Mouse (Mus musculus) C2C12 (cell line): Measurements from ENCODE around the gene Zc3h12c. TPM values are rescaled to one million over a fixed set of nuclear protein-coding genes. Genes with fewer than 3 reads are reported as not detected.

ENCODE experiments used
- H3K27me3 ChIP-seq: one replicate; pipeline ENCODE4 v1.6.1; 2011; ENCODE audit not compliant: control insufficient read depth, insufficient read depth, insufficient read length
- H3K36me3 ChIP-seq: one replicate; pipeline ENCODE4 v1.6.1; 2011; ENCODE audit not compliant: control insufficient read depth, insufficient read depth
- H3K4me3 ChIP-seq: one replicate; pipeline ENCODE4 v1.5.1; 2011; ENCODE audit warnings: mild to moderate bottlenecking, control low read depth; ENCODE audit not compliant: poor library complexity, insufficient read depth, severe bottlenecking
- H3K79me2 ChIP-seq: one replicate; pipeline ENCODE4 v1.6.1; 2011; ENCODE audit not compliant: control insufficient read depth, insufficient read depth
- H3K79me3 ChIP-seq: one replicate; pipeline ENCODE4 v1.6.1; 2011; ENCODE audit warnings: low read depth, control low read depth
- H3ac ChIP-seq: one replicate; pipeline ENCODE3; 2011; ENCODE audit warnings: low read depth; ENCODE audit not compliant: control insufficient read depth, insufficient read length
- CEBPB ChIP-seq: IDR thresholded peaks from one replicate; pipeline ENCODE4 v1.6.1; 2011; ENCODE audit warnings: low read depth, mild to moderate bottlenecking, control low read depth, moderate library complexity
- CTCF ChIP-seq: IDR thresholded peaks from one replicate; pipeline ENCODE4 v1.5.1; 2011; ENCODE audit not compliant: control insufficient read depth, insufficient read depth, insufficient read length
- FOSL1 ChIP-seq: IDR thresholded peaks from one replicate; pipeline ENCODE4 v1.8.0; 2011; ENCODE audit warnings: mild to moderate bottlenecking, low read length; ENCODE audit not compliant: poor library complexity, insufficient read depth, severe bottlenecking
- MAX ChIP-seq: IDR thresholded peaks from one replicate; pipeline ENCODE4 v1.6.1; 2011; ENCODE audit warnings: mild to moderate bottlenecking, control low read depth
- MYOD1 ChIP-seq: IDR thresholded peaks from one replicate; pipeline ENCODE4 v1.6.1; 2011; ENCODE audit warnings: low read depth; ENCODE audit not compliant: control insufficient read depth, insufficient read length
- MYOG ChIP-seq: IDR thresholded peaks from one replicate; pipeline ENCODE4 v1.6.1; 2011; ENCODE audit not compliant: control insufficient read depth, insufficient read length; ENCODE audit errors: extremely low read depth
- USF1 ChIP-seq: IDR thresholded peaks from one replicate; pipeline ENCODE4 v1.6.1; 2011; ENCODE audit warnings: low read depth, mild to moderate bottlenecking, control low read depth, moderate library complexity
- polyA plus RNA-seq: library from polyadenylated mRNA; unstranded; fragments of >200 nt; fragmentation: generic; extraction: Trizol; gene quantifications from one replicate; pipeline ENCODE4 v1.2.1, GENCODE M21; 2012; ENCODE audit warnings: missing spikeins

Zc3h12c gene
- polyA plus RNA-seq, 1 experiment: 1.2 TPM

DNA sequence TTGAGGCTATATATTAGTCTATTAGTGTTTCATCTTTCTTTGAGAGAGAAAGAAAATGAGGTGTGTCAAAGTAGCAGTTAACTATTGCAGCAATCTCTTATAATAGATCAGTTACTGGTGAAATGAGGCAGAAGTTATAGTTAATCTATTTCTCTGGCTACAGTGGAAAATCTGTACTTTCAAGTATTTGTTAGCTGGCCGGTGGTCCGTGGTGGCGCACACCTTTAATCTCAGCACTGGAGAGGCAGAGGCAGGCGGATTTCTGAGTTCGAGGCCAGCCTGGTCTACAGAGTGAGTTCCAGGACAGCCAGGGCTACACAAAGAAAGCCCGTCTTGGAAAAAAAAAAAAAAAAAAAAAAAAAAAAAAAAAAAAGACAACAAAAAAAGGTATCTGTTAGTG lies 18.6 kb downstream of the Zc3h12c start:
- peaks cover 20% of the 10 kb centered on the region for H3K79me3 ChIP-seq
- no peaks in the 10 kb centered on the region for H3K36me3 ChIP-seq
- H3K4me3 ChIP-seq: no peak overlapping the region
- TF ChIP-seq USF1: no peak
- TF ChIP-seq CEBPB: no peak
- TF ChIP-seq FOSL1: no peak
- no peak for TF ChIP-seq MAX
- no peak for TF ChIP-seq MYOD1
- TF ChIP-seq CTCF: no peak
- no peak for TF ChIP-seq MYOG
- H3K79me2 ChIP-seq: peaks cover 49% of the 10 kb centered on the region
- no peak overlapping the region for H3ac ChIP-seq
- H3K27me3 ChIP-seq: no peaks in the 10 kb centered on the region

DNA sequence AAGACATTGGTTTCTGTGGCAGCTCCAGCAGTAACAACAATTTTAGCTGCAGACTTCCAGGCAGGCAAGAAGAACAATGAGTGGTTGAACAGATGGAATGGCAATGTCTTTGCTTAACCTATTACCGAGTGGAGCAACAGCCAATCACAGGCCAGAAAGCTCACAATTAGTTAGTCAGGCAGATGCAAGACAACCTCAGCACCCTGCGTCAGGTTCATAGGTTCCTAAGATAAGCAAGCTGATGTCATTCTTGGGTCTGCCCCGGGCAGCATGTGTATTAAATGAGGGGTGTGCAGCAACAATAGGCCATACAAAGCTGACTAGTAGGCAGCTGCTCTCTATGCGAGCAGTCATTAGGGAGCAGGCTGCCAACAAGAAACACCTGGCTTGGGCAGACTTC lies 19.1 kb downstream of the Zc3h12c start:
- Histone ChIP-seq H3K27me3 (no peaks in the 10 kb centered on the region), H3K79me3 (peaks cover 17% of the 10 kb centered on the region), H3K79me2 (peaks cover 44% of the 10 kb centered on the region), H3K4me3 (no peak overlapping the region), H3K36me3 (no peaks in the 10 kb centered on the region), H3ac (no peak overlapping the region)
- TF ChIP-seq FOSL1: no peak
- TF ChIP-seq MYOD1: no peak
- TF ChIP-seq USF1: no peak

DNA sequence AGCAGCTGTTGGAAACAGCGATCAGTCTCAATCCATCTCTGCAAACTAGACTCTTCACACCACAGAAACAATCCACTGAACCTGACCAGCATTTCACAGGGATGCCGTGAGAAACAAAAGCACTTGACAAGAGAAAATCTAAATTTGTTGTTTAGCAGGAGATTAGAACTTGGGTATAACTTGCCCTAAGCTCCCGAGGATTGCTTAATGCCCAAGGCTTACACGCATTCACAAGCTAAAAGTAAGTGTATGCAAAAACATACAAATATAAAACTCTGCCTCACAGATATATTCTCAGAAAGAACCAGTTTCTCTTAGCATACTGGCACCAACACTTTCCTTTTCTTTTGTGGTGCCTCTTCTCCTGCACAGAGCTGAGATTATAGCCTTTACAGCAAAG lies 19.5 kb downstream of the Zc3h12c start:
- H3K27me3 ChIP-seq: no peaks in the 10 kb centered on the region
- peaks cover 3% of the 10 kb centered on the region for H3K36me3 ChIP-seq
- TF ChIP-seq MYOD1: no peak
- TF ChIP-seq CEBPB: no peak
- no peak for TF ChIP-seq USF1
- TF ChIP-seq CTCF: no peak
- TF ChIP-seq MAX: no peak
- TF ChIP-seq MYOG: no peak
- TF ChIP-seq FOSL1: no peak
- H3K4me3 ChIP-seq: no peak overlapping the region
- peaks cover 40% of the 10 kb centered on the region for H3K79me2 ChIP-seq
- peaks cover 15% of the 10 kb centered on the region for H3K79me3 ChIP-seq
- no peak overlapping the region for H3ac ChIP-seq

DNA sequence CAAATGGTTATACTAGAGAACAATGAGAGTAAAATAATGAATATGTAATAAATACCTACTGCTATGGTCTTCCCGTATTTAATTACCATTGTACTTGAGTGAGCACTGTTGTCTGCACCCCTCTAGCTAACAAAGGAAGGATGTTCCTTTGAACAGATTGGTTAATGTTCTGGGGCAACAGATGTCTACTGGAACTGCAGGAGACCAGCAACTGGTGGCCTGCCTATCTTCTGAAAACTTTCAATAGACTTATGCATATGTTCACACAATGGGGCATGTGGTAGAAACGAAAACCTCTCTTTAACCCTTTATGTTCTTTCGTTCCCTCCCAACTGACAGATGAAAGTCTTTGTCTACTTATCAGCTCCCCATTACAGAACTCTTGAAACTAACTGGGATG lies 20.1 kb downstream of the Zc3h12c start:
- no peak overlapping the region for H3K4me3 ChIP-seq
- peaks cover 7% of the 10 kb centered on the region for H3K36me3 ChIP-seq
- no peaks in the 10 kb centered on the region for H3K27me3 ChIP-seq
- TF ChIP-seq USF1 (no peak), MYOD1 (no peak), CEBPB (no peak), MAX (no peak), CTCF (no peak), MYOG (no peak), FOSL1 (no peak)
- H3ac ChIP-seq: no peak overlapping the region
- H3K79me2 ChIP-seq: peaks cover 35% of the 10 kb centered on the region
- H3K79me3 ChIP-seq: peaks cover 11% of the 10 kb centered on the region

DNA sequence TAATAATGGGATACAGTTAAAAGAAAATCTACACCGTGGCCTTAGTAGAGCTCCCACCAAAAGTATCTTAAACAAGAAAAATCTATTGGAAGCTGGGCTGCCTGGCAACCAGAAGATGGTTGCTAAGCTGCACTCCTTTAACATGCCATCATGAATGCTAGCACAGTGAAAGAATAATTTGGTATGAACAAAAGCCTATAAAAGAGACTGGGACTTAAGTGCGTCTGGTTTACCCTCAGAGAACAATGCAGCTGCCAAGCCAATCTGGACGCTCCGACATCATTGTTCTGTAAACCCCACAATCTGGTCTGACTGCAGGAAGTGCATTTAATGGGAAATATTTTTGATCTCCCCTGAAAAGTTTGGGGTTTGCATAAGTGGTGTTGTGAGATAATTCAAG lies 22.1 kb downstream of the Zc3h12c start:
- Histone ChIP-seq H3K79me3 (peaks cover 7% of the 10 kb centered on the region), H3K36me3 (peaks cover 7% of the 10 kb centered on the region), H3K4me3 (no peak overlapping the region), H3K27me3 (no peaks in the 10 kb centered on the region), H3K79me2 (peaks cover 24% of the 10 kb centered on the region), H3ac (no peak overlapping the region)
- TF ChIP-seq USF1 (no peak), MAX (no peak)

DNA sequence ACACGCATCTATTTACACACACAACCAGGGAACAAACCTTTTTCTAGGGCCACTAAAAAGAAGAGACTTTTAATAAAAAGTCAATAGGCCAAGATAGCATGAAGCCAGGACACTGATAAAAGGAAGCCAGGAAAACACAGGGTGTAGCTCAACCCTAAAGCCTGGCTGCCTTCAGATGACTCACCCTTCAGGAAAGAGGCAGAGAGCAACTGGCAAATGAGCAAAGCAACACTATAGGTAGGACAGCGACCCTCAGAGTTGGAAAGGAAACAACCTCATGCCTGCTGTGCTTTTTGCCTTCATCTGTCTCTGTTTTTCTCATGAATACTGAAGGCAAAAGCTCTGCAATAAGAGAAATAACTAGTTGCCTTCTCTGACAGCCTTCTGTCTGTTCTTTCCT lies 35.6 kb downstream of the Zc3h12c start:
- H3K36me3 ChIP-seq: no peaks in the 10 kb centered on the region
- peaks cover 7% of the 10 kb centered on the region for H3K79me3 ChIP-seq
- no peak for TF ChIP-seq FOSL1
- no peak for TF ChIP-seq MAX
- TF ChIP-seq MYOG: no peak
- no peak for TF ChIP-seq CTCF
- no peak for TF ChIP-seq MYOD1
- TF ChIP-seq CEBPB: no peak
- TF ChIP-seq USF1: no peak
- H3K27me3 ChIP-seq: no peaks in the 10 kb centered on the region
- H3K79me2 ChIP-seq: peaks cover 5% of the 10 kb centered on the region
- H3K4me3 ChIP-seq: no peak overlapping the region
- H3ac ChIP-seq: no peak overlapping the region
